Mouse (Mus musculus) adrenal gland, postnatal 36 days (tissue): Measurements from ENCODE around the gene Katnal1. TPM values are rescaled to one million over a fixed set of nuclear protein-coding genes. Genes with fewer than 3 reads are reported as not detected.

ENCODE experiments used
- total RNA-seq, 2 experiments: library from RNA; stranded (reverse); gene quantifications; 2 replicates each; pipeline ENCODE4 v1.2.3; 2021

The Katnal1 gene
- total RNA-seq, 2 experiments from 2014 or later: 6.5 to 9.7 TPM

Other genes starting within 250 kb of the Katnal1 start
- 1 to 10 TPM; 4.2 to 5.7 TPM for gene Gm42791, start 65.8 kb upstream of the Katnal1 start, total RNA-seq